Mouse (Mus musculus) layer of hippocampus, adult 2 months (tissue): ENCODE data around the gene Actl10. TPM values are rescaled to one million over a fixed set of nuclear protein-coding genes. Genes with fewer than 3 reads are reported as not detected.
A peak's percentile ranks its signal among the peaks of the same experiment; 100 is the strongest.

Experiments
- DNase-seq, 2 experiments: peaks; one replicate each; pipeline ENCODE4 v3.0.0; 2022; ENCODE audit warnings: low spot score in 2 of 2
- H3K27ac ChIP-seq: fragments of 200-600 bp; 2 replicates; pipeline ENCODE4 v1.8.1; 2022
- H3K4me3 ChIP-seq: fragments of 200-600 bp; 2 replicates; pipeline ENCODE4 v1.8.1; 2022; ENCODE audit warnings: mild to moderate bottlenecking
- CTCF ChIP-seq: fragments of 200-600 bp; conservative IDR thresholded peaks from 2 replicates; pipeline ENCODE4 v1.8.1; 2022; ENCODE audit warnings: antibody characterized with exemption, mild to moderate bottlenecking, moderate library complexity
- total RNA-seq, 2 experiments: library from RNA; stranded (reverse); gene quantifications; 2 replicates each; pipeline ENCODE4 v1.2.3; 2021

Actl10 gene
- total RNA-seq, 2 experiments from 2014 or later, result not detected

- TF ChIP-seq CTCF, result no peak
- Histone ChIP-seq H3K4me3 (peak within 1 kb of the TSS; percentile 62), H3K27ac (peak within 1 kb of the TSS; percentile 82)
- DNase-seq, result peak in 1 of 2 experiments; percentile 60
These were observed 6.9 kb downstream of the Actl10 start, which contains the start of gene Necab3 for GRCm38 (mm10) chr2:154558264-154559039. Gene Necab3, minus strand, starts transcription at chr2:154558890.

GRCm38 (mm10) chr2:154563612-154564170 lies 12.1 kb downstream of the Actl10 start:
- DNase-seq, result no peak
- TF ChIP-seq CTCF, result no peak
- Histone ChIP-seq H3K4me3 (no peak overlapping the region), H3K27ac (no peak overlapping the region)

GRCm38 (mm10) chr2:154565562-154565961 lies 14.0 kb downstream of the Actl10 start:
- DNase-seq, result no peak
- no peak overlapping the region for H3K4me3 ChIP-seq
- no peak for TF ChIP-seq CTCF
- no peak overlapping the region for H3K27ac ChIP-seq

- Histone ChIP-seq H3K4me3 (no peak overlapping the region), H3K27ac (no peak overlapping the region)
- no peak for DNase-seq
- no peak for TF ChIP-seq CTCF
These were observed 15.1 kb downstream of the Actl10 start for GRCm38 (mm10) chr2:154566641-154567040.

GRCm38 (mm10) chr2:154567766-154568165 lies 16.2 kb downstream of the Actl10 start:
- DNase-seq, result no peak
- no peak overlapping the region for H3K27ac ChIP-seq
- H3K4me3 ChIP-seq, result no peak overlapping the region
- TF ChIP-seq CTCF, result no peak

- Histone ChIP-seq H3K4me3 (peak overlapping the region; percentile 68), H3K27ac (peak overlapping the region; percentile 56; the same call in 1 of the 2 replicates)
- no peak for DNase-seq
- no peak for TF ChIP-seq CTCF
These were observed 16.9 kb downstream of the Actl10 start for GRCm38 (mm10) chr2:154568329-154569070.

GRCm38 (mm10) chr2:154569071-154569748 lies 17.6 kb downstream of the Actl10 start:
- no peak for TF ChIP-seq CTCF
- H3K4me3 ChIP-seq, result peak overlapping the region; percentile 68
- DNase-seq, result peak in 1 of 2 experiments; percentile 34
- H3K27ac ChIP-seq, result peak overlapping the region; percentile 56; the same call in 1 of the 2 replicates

GRCm38 (mm10) chr2:154569836-154570286 lies 18.3 kb downstream of the Actl10 start, which contains the start of gene E2f1:
Gene E2f1, minus strand, starts transcription at chr2:154569892.
- H3K27ac ChIP-seq, result peak within 1 kb of the TSS; percentile 56; the same call in 1 of the 2 replicates
- DNase-seq, result peak; percentile 92 to 96

GRCm38 (mm10) chr2:154570666-154571065 lies 19.1 kb downstream of the Actl10 start:
- no peak for TF ChIP-seq CTCF
- no peak overlapping the region for H3K27ac ChIP-seq
- DNase-seq, result no peak
- H3K4me3 ChIP-seq, result no peak overlapping the region

More at GRCm38 (mm10) chr2:154569836-154570286, 18.3 kb downstream of the Actl10 start, which contains the start of gene E2f1:
- peak within 1 kb of the TSS; percentile 68 for H3K4me3 ChIP-seq
- peak; percentile 31 for TF ChIP-seq CTCF

- DNase-seq, result no peak
- no peak overlapping the region for H3K4me3 ChIP-seq
- TF ChIP-seq CTCF, result no peak
- H3K27ac ChIP-seq, result no peak overlapping the region
These were observed 19.7 kb downstream of the Actl10 start for GRCm38 (mm10) chr2:154571266-154571665.

GRCm38 (mm10) chr2:154571976-154572375 lies 20.4 kb downstream of the Actl10 start:
- Histone ChIP-seq H3K27ac (no peak overlapping the region), H3K4me3 (no peak overlapping the region)
- DNase-seq, result no peak
- no peak for TF ChIP-seq CTCF

- Histone ChIP-seq H3K27ac (no peak overlapping the region), H3K4me3 (no peak overlapping the region)
- TF ChIP-seq CTCF, result no peak
- DNase-seq, result no peak
These were observed 21.4 kb downstream of the Actl10 start for GRCm38 (mm10) chr2:154572996-154573395.

- DNase-seq, result no peak
- no peak overlapping the region for H3K27ac ChIP-seq
- no peak for TF ChIP-seq CTCF
These were observed 22.7 kb downstream of the Actl10 start for GRCm38 (mm10) chr2:154574271-154574670.

More at GRCm38 (mm10) chr2:154574271-154574670, 22.7 kb downstream of the Actl10 start:
- H3K4me3 ChIP-seq, result no peak overlapping the region
